Mouse (Mus musculus) testis, adult 2 months (tissue): ENCODE measurements around the gene Raver1. TPM values are rescaled to one million over a fixed set of nuclear protein-coding genes. Genes with fewer than 3 reads are reported as not detected.

Source experiments
- H3K27ac ChIP-seq: fragments of 200-500 bp; 2 replicates; pipeline ENCODE4 v1.5.1; 2012; ENCODE audit warnings: low read depth, low read length; ENCODE audit not compliant: control insufficient read depth, insufficient read depth
- H3K27me3 ChIP-seq: fragments of 200-500 bp; 2 replicates; pipeline ENCODE4 v1.6.1; 2012; ENCODE audit warnings: mild to moderate bottlenecking, low read length, moderate library complexity; ENCODE audit not compliant: control insufficient read depth, insufficient read depth
- H3K36me3 ChIP-seq: fragments of 200-500 bp; 2 replicates; pipeline ENCODE4 v1.6.1; 2012; ENCODE audit warnings: mild to moderate bottlenecking, low read length; ENCODE audit not compliant: control insufficient read depth, insufficient read depth
- H3K4me1 ChIP-seq: fragments of 200-500 bp; 2 replicates; pipeline ENCODE4 v1.6.1; 2012; ENCODE audit warnings: low read length; ENCODE audit not compliant: control insufficient read depth, insufficient read depth
- H3K4me3 ChIP-seq: fragments of 200-500 bp; 2 replicates; pipeline ENCODE4 v1.5.1; 2012; ENCODE audit warnings: low read depth, mild to moderate bottlenecking, low read length, moderate library complexity, mixed read lengths; ENCODE audit not compliant: control insufficient read depth
- CTCF ChIP-seq: fragments of 200-500 bp; IDR thresholded peaks from 2 replicates; pipeline ENCODE4 v1.5.1; 2012; ENCODE audit warnings: low read depth, mild to moderate bottlenecking, inconsistent platforms, low read length, moderate library complexity; ENCODE audit not compliant: control insufficient read depth, insufficient read depth, insufficient replicate concordance
- POLR2A ChIP-seq: fragments of 200-500 bp; IDR thresholded peaks from 2 replicates; pipeline ENCODE4 v1.6.1; 2012; ENCODE audit warnings: low read depth, mild to moderate bottlenecking, inconsistent platforms, low read length, moderate library complexity; ENCODE audit not compliant: control insufficient read depth
- polyA plus RNA-seq: library from polyadenylated mRNA; depleted of rRNA; stranded (reverse); fragments of >200 nt; gene quantifications from 2 replicates; pipeline ENCODE4 v1.2.3, GENCODE M21; 2012

Gene Raver1
- polyA plus RNA-seq, 1 experiment, result 71.1 TPM

DNA sequence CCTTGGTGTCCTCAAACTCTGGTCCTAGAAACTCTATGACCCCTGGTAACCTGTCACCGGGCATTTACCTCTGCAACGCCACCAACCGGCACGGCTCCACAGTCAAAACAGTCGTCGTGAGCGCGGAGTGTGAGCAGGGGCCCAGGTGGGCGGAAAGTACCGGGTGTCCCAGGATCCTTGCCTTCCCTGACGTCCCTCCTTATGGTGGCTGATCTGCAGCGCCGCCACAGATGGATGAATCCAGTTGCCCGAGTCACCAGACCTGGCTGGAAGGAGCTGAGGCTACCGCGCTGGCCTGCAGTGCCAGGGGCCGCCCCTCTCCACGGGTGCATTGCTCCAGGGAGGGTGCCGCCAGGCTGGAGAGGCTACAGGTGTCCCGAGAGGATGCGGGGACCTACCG, 55.1 kb downstream of the Raver1 start:
- Histone ChIP-seq H3K27ac (no peak overlapping the region), H3K27me3 (no peaks in the 10 kb centered on the region; the same call in 1 of the 2 replicates), H3K4me1 (peaks cover 46% of the 10 kb centered on the region), H3K36me3 (no peaks in the 10 kb centered on the region), H3K4me3 (peak overlapping the region; percentile 6; the same call in 1 of the 2 replicates)
- no peak for TF ChIP-seq POLR2A
- no peak for TF ChIP-seq CTCF

DNA sequence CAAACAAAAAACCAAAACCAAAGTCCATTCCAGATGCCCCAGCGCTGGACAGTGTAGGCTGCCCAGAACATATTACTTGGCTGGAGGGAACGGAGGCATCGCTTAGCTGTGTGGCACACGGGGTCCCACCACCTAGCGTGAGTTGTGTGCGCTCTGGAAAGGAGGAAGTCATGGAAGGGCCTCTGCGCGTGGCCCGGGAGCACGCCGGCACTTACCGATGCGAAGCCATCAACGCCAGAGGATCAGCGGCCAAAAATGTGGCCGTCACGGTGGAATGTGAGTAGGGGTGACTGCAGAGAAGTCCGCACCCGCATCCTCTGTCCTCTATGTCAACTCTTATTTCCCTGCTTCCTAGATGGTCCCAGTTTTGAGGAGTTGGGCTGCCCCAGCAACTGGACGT, 55.6 kb downstream of the Raver1 start:
- TF ChIP-seq POLR2A, result no peak
- no peak for TF ChIP-seq CTCF
- Histone ChIP-seq H3K27me3 (no peaks in the 10 kb centered on the region; the same call in 1 of the 2 replicates), H3K27ac (no peak overlapping the region), H3K4me3 (no peak overlapping the region), H3K36me3 (no peaks in the 10 kb centered on the region), H3K4me1 (peaks cover 51% of the 10 kb centered on the region)

DNA sequence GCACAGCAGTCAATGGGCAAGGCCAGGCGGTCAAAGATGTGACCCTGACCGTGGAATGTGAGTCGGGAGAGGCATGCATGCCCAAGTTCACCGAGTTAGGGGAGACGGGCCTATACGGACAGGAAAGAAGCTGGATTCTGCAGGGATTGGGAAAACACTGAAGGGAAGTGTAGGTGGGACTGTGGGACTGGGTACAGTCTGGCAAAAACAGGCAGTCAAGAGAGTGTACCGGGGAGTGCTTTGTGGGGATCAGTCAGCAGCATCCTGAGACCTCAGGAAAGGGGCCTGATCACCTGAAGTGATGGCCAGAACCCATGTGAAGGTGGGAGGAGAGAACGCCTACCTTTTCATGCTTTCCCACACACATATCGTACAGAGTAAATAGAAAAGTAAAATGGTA, 56.2 kb downstream of the Raver1 start:
- Histone ChIP-seq H3K4me1 (peaks cover 53% of the 10 kb centered on the region), H3K4me3 (no peak overlapping the region), H3K27ac (no peak overlapping the region), H3K27me3 (no peaks in the 10 kb centered on the region; the same call in 1 of the 2 replicates), H3K36me3 (no peaks in the 10 kb centered on the region)
- TF ChIP-seq POLR2A, result no peak
- TF ChIP-seq CTCF, result no peak

DNA sequence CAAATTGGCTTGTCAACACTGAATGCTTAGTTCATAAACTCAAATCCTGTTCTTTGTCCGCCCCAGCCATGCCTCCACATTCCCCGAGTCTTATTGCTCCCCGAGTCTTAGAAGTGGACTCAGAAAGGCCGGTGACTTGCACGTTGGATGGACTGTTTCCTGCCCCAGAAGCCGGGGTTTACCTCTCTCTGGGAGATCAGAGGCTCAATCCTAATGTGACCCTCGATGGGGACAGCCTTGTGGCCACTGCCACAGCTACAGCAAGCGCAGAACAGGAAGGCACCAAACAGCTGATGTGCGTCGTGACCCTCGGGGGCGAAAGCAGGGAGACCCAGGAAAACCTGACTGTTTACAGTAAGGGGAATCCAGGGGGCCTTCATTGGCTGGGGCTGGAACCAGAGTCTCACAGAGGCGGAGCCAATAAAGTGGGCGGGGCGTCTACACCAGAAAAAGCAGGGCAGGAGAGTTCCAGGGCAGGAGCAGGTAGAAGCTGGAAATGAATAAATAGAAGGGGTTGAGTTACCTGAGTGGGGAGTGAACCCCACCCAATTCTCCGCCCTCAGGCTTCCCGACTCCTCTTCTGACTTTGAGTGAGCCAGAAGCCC, 57.2 kb downstream of the Raver1 start:
- TF ChIP-seq POLR2A (no peak), CTCF (no peak)
- Histone ChIP-seq H3K4me3 (no peak overlapping the region), H3K36me3 (no peaks in the 10 kb centered on the region), H3K27ac (no peak overlapping the region), H3K27me3 (no peaks in the 10 kb centered on the region; the same call in 1 of the 2 replicates), H3K4me1 (peaks cover 58% of the 10 kb centered on the region)

DNA sequence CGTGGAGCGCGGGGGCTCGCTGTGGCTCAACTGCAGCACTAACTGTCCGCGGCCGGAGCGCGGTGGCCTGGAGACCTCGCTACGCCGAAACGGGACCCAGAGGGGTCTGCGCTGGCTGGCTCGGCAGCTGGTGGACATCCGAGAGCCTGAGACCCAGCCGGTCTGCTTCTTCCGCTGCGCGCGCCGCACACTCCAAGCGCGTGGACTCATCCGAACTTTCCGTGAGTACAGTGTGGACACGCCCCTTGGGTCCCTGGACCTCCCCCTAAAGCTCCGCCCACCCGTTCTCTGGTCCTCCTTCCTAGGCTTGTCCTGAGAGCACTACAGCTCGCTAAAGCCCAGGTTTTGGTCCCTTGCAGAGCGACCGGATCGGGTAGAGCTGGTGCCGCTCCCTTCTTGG, 58.7 kb downstream of the Raver1 start:
- Histone ChIP-seq H3K4me3 (peak overlapping the region; percentile 83), H3K27me3 (no peaks in the 10 kb centered on the region; the same call in 1 of the 2 replicates), H3K4me1 (peaks cover 60% of the 10 kb centered on the region), H3K36me3 (no peaks in the 10 kb centered on the region), H3K27ac (no peak overlapping the region)
- TF ChIP-seq CTCF, result no peak
- TF ChIP-seq POLR2A, result no peak

DNA sequence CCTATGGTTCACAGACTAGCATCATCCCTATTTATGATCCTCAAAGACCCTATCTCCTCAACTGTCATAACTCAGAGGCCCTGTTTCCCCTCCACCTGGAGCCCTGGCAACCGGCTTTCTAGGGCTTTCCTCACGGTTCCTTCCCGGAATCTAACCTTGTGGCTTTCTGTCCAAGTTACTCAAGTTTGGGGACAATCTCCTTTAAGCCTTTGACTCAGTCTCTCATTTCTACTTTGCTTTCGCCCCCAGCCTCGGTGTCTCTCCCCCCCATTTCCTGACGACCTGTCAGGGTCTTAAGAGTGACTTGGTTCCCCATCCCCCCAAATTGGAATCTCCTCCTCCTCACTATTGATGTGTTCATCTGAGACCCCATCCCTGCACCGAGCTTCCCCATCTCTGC, 59.3 kb downstream of the Raver1 start:
- TF ChIP-seq POLR2A, result no peak
- no peak for TF ChIP-seq CTCF
- Histone ChIP-seq H3K4me1 (peaks cover 57% of the 10 kb centered on the region), H3K27me3 (no peaks in the 10 kb centered on the region; the same call in 1 of the 2 replicates), H3K36me3 (no peaks in the 10 kb centered on the region), H3K4me3 (peak overlapping the region; percentile 83), H3K27ac (no peak overlapping the region)

DNA sequence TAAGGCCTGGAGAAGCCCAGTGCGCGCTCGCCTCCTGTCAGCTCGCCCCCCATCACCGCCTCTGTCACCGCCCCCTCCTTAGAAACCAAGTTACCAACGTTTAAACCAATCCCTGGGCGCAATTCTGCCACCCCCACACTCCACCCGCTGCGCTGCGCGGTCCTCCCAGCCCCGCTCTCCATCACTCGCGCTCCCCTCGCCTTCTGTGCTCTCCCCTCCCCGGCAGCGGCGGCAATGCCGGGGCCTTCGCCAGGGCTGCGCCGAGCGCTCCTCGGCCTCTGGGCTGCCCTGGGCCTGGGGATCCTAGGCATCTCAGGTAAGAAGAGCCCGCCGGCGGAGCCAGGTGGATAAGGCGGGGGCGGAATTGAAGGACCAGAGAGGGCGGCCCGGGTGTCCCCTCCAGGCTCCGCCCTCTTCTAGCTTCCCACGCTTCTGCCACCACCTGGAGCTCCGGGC, 59.9 kb downstream of the Raver1 start, which contains the start of gene Icam5:
Icam5 (plus strand) TSS at position 178 of the 456 bp plus-strand sequence.
- Histone ChIP-seq H3K27ac (peak within 1 kb of the TSS; percentile 33; the same call in 1 of the 2 replicates), H3K36me3 (no peaks in the 10 kb centered on the region), H3K27me3 (no peaks in the 10 kb centered on the region; the same call in 1 of the 2 replicates), H3K4me3 (peak within 1 kb of the TSS; percentile 83), H3K4me1 (peaks cover 53% of the 10 kb centered on the region)
- TF ChIP-seq CTCF (no peak), POLR2A (no peak)

DNA sequence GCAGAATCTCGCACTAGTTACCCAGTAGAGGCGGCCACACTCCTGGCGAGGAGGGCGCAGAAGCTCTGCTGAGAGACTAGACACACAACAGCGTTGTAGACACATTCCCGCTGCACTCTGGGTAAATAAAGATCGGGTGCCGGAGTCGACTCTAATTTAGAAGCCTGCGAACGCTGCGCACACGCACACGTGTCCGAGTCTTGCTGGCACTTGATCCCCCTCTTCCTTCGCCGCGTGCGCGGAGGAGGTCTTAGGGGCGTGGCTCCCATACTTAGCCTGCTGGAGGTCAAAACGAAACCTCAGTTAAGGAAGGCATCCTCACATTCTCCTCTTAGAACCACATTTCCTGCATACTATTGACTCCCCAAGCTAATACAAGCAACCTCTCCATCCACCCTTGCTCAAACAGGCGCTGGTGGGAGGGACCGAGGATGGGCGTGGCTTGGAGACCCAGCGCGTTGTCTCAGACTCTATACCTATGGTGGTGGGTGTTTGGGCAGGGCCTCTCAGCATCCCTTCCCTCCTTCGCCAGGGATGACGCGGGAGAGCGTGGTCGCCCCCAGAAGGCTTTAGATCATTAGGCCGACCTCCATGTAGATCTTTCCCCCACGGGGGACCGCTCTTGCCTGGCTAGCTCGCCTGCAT, 60.4 kb downstream of the Raver1 start:
- Histone ChIP-seq H3K27ac (peak overlapping the region; percentile 33; the same call in 1 of the 2 replicates), H3K27me3 (no peaks in the 10 kb centered on the region; the same call in 1 of the 2 replicates), H3K4me3 (peak overlapping the region; percentile 73), H3K4me1 (peaks cover 47% of the 10 kb centered on the region), H3K36me3 (no peaks in the 10 kb centered on the region)
- no peak for TF ChIP-seq CTCF
- no peak for TF ChIP-seq POLR2A
